Mouse (Mus musculus) spleen, adult 10 weeks (tissue): Measurements from ENCODE around the gene Hsd17b7. TPM values are rescaled to one million over a fixed set of nuclear protein-coding genes. Genes with fewer than 3 reads are reported as not detected.

ENCODE experiments used
- polyA plus RNA-seq: library from polyadenylated mRNA; stranded (reverse); fragments of 350-450 nt; fragmentation: Illumina TruSeq; extraction: RNeasy Lipid Tissue Mini Kit (QIAGEN cat#74804); gene quantifications from one replicate; pipeline ENCODE4 v1.2.3, GENCODE M21; 2015; ENCODE audit warnings: low replicate concordance; ENCODE audit not compliant: insufficient read depth

The Hsd17b7 gene
- 7.4 TPM for polyA plus RNA-seq

DNA sequence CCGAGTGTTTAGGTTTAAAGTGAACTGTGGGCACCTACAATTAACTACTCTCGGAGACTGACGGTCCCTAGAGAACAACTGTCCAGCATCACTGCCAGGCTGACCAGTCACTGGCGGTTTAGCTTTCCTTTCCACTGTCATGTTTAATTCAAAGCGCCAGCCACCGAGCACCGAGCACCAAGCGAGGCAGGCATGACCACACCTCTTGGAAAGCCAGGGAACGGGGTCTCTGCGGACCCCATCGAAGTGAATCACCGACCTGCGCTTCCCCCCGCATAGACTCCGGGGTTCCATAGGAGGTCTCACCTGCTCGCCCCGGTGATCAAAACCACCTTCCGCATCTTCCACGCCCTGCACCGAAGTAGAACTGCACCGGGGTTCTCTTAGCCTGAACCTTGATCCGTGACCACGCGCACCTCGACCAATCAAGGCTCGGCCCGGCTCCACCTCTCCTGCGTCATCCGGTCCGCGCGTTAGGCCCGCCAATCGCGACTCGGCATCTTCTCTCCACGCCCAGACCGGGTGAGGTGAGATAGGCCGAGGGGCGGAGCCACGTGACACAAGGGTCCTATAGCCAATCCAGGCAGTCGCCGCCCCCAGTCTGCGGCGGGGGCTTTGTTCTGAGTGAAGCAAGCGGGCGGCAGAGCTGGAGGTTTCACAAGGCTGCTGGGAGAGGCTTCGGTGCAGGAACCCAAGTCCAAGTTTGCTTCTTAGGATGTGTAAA lies at the start of gene Hsd17b7:
Gene Hsd17b7 (minus strand): TSS at position 450 of the 724 bp plus-strand sequence.

GRCm38 (mm10) chr1:169928454-169928971 lies 40.5 kb downstream of the Hsd17b7 start, which contains the start of gene Ccdc190:
Ccdc190 (plus strand) TSS chr1:169928648.

Other genes with a start within 250 kb of the Hsd17b7 start
- 5.4 TPM for gene Rgs4, start 221.6 kb downstream of the Hsd17b7 start, polyA plus RNA-seq
- 1.1 TPM for gene Ccdc190, start 40.6 kb downstream of the Hsd17b7 start, polyA plus RNA-seq
- gene Ddr2, start 141.5 kb upstream of the Hsd17b7 start, polyA plus RNA-seq: 10.9 TPM
- gene Uap1, start 205.7 kb upstream of the Hsd17b7 start, polyA plus RNA-seq: 47.0 TPM
- gene Uhmk1, start 246.2 kb upstream of the Hsd17b7 start, polyA plus RNA-seq: 86.1 TPM